ENCODE assay signal across 1 mouse cellular context in the genomic region with DNA sequence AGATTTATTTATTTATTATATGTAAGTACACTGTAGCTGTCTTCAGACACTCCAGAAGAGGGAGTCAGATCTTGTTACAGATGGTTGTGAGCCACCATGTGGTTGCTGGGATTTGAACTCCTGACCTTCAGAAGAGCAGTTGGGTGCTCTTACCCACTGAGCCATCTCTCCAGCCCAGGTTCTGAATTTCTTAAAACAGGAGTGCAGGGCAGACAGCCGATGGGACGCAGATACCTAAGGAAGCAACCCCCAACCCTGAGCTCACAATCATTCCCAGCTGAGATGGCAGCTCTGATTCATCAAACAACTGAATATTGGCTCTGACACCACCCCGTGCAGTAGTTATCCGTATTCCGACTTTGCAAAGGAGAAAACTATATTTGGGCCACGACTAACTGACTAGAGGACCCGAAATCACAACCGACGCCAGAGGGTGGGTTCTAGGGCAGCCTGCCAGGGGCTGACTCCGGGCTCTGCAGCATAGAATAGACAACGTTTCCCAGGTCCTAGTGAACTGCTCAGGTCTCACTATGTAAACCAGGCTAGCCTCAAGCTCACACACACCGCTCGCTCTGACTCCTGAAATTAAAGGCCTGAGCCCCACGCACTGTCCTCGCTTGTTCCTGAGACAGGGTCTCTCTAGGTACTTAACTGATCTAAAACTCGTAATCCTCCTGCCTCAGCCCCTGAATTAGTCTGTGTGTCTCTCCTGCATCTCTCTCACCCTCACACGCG.
TF ChIP-seq lines count a peak whose summit lies in the region.

No protein-coding gene starts in this region.

TF ChIP-seq in MEL, 35 proteins besides CTCF, POLR2A, EP300 and RAD21:
- no peak for TF ChIP-seq BHLHE40 (IDR thresholded peaks at IDR 0.05; ENCODE audit: borderline replicate concordance, low read depth, low read length)
- peak; percentile 90 for TF ChIP-seq TBP (IDR thresholded peaks at IDR 0.05; ENCODE audit: low read depth, low read length)
TF ChIP-seq in MEL: peak in this region for 1.
